Mouse (Mus musculus) G1E-ER4 (cell line): Measurements from ENCODE around the gene Fbln1. TPM values are rescaled to one million over a fixed set of nuclear protein-coding genes. Genes with fewer than 3 reads are reported as not detected.

Source experiments
- GATA1 ChIP-seq: IDR thresholded peaks from one replicate; pipeline ENCODE4 v1.8.0; 2012; ENCODE audit warnings: low read length, inconsistent platforms
- polyA plus RNA-seq: library from polyadenylated mRNA; stranded (reverse); fragments of >175 nt; gene quantifications from 2 replicates; pipeline ENCODE4 v1.2.3, GENCODE M21; 2012

The Fbln1 gene
- polyA plus RNA-seq = not detected in 2 replicates

GRCm38 (mm10) chr15:85205792-85206702 is at the start of gene Fbln1:
Fbln1 (plus strand) TSS chr15:85205949.
- TF ChIP-seq GATA1 = no peak

DNA sequence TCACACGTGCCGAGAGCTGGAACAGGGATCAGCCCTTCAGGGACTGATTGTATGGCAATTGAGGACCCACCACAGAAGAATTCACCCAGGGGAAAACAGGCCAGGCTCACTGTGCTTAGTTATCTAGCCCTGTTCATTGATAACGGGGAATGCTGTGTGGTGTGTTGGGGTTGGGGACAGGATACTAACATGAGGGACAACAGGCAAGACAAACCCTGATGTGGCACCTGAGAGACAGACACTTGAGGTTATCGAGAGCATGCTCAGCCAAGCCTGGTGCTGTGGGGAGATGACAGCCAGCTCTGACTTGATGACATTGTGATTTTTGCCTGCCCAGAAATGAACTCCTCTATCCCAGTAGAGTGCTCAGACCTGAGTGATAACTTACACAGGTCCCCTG is 49.6 kb upstream of the Fbln1 start:
- no peak for TF ChIP-seq GATA1

GRCm38 (mm10) chr15:85161416-85161815 is 44.3 kb upstream of the Fbln1 start:
- no peak for TF ChIP-seq GATA1

GRCm38 (mm10) chr15:85162693-85163663 is 42.8 kb upstream of the Fbln1 start:
- no peak for TF ChIP-seq GATA1

- no peak for TF ChIP-seq GATA1
Observed at GRCm38 (mm10) chr15:85166433-85166933, 39.3 kb upstream of the Fbln1 start.

DNA sequence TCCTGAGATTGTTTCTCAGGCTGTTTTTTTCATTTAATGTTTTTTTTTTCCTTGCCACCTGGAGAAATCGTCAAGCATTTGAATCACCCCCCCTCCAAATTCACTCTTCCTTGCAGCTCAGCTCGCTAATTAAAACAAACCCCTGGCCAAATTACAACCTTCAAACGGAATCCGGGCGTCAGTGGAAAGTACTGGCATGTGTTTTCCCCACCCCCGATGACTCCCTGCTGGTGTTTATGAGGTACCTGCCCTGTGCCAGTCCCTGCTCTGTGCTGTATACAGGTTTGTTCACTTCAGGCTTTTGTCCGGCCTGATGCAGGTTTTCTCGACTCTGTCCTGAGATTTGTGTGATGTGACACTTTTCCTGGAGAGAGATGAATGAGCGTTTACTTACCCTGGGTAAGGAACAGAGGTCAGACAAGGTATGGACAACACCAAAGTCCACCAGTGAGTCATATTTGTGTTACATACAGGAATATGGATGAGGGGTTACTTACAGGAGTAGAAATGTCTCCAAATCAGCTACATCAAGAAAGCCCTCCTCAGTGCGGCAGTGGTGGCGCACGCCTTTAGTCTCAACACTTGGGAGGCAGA is 38.6 kb upstream of the Fbln1 start:
- no peak for TF ChIP-seq GATA1

GRCm38 (mm10) chr15:85172054-85172453 is 33.7 kb upstream of the Fbln1 start:
- no peak for TF ChIP-seq GATA1

GRCm38 (mm10) chr15:85173425-85173824 is 32.3 kb upstream of the Fbln1 start:
- no peak for TF ChIP-seq GATA1

DNA sequence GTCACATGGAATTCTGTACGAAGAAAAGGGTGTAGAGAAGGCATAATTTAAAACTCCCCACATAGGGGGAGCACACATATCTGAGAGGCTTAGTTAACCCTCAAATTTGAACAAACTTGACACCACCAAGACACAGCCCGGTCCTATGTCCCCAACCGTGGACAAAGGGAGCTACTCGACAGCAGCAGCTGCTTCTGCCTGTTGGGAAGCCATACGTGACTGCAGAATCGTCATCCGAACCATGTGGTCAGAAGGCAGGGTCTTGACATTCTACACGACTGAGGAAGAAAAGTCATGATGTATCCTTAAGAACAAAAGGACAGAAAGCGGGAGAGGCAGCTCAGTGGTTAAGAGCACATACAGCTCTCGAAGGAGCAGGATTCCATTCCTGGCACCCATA is 31.7 kb upstream of the Fbln1 start:
- TF ChIP-seq GATA1 = no peak

- TF ChIP-seq GATA1 = no peak
Observed at GRCm38 (mm10) chr15:85177576-85177975, 28.2 kb upstream of the Fbln1 start.

DNA sequence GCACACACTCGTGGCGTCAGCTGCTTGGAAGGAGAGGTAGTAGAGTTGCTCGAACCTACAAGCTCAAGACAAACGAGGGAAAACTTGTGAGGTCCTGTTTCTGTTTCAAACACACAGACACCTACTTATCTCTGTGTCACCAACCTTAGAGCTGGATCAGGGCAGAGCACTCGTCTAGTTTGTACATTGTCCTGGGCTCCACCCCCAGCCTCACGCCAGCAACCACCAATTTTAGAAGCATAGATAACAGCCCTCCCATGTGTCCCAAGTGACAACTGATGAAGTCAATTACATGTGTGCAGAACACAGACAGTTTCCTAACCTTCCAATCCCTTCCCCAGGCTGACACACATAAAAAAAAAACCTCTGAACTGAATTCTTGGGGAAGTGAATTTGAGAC is 27.6 kb upstream of the Fbln1 start:
- TF ChIP-seq GATA1 = no peak

DNA sequence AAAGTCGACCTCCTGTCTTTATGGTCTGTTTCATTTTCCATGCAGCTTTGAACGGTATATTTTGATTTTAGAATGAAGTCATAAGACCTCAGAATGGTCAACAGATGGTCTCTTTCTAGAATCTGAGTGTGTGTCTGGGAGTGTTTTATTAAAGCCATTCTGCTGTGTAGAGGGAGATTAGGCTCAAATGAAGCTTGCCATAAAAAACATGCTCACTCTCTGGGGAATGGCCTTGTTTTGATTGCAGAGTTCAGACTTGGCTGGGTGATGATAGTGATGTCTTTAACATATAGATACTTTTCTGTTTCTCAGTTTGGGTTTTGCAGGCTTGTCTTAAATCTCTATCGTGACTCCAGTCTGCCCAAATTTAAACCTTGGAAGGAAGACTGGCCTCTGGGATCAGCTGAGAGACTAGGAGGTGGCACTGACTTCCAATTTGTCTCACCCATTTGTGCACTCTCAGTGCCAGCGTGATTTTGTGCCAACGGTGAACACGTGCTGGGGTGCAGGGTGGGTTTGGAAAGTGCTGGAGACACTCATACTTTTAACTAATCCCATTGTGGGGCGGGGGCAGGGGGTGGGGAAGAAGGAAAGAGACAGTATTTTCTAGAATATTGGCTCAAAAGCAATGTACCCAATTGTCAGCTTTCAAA is 26.1 kb upstream of the Fbln1 start:
- TF ChIP-seq GATA1 = no peak

GRCm38 (mm10) chr15:85180368-85180767 is 25.4 kb upstream of the Fbln1 start:
- no peak for TF ChIP-seq GATA1

GRCm38 (mm10) chr15:85182063-85182462 is 23.7 kb upstream of the Fbln1 start:
- no peak for TF ChIP-seq GATA1

DNA sequence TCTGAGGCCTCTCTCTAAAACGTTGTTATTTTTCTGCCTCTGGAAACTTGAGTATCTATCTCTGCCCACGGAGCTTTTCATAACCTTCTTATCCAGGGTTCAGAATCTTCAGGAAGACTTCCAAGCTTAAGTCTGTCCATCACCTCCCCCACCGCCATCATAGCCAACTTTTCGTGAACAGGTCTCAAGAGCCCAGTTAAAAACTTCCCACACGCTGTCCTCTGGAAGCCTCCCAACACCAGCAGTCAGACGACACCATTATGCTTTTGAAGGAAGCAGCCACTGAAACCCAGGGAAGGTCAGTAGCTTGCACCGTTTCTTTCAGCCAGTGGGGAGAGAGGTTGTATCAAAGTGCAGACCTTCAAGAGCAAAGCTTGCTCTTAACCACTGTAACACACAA is 18.8 kb upstream of the Fbln1 start:
- no peak for TF ChIP-seq GATA1
